Mouse (Mus musculus) neural tube, embryonic 13.5 days (tissue): ENCODE data around the gene Flg2. TPM values are rescaled to one million over a fixed set of nuclear protein-coding genes. Genes with fewer than 3 reads are reported as not detected.

Experiments used
- ATAC-seq: fragments of 200-750 bp; cut with Nextera tagmentation; 2 replicates; pipeline ENCODE4 v1.8.0; 2017; ENCODE audit warnings: low read depth, mild to moderate bottlenecking, moderate TSS enrichment, moderate library complexity
- H3K27ac ChIP-seq: fragments of 300-500 bp; sonication (generic); replicated peaks from 2 replicates; pipeline ENCODE4 v1.5.1; 2015; ENCODE audit warnings: moderate library complexity, mild to moderate bottlenecking, inconsistent platforms
- H3K27me3 ChIP-seq: fragments of 300-500 bp; sonication (generic); 2 replicates; pipeline ENCODE4 v1.6.1; 2015; ENCODE audit warnings: mild to moderate bottlenecking, inconsistent platforms
- H3K36me3 ChIP-seq: fragments of 300-500 bp; sonication (generic); 2 replicates; pipeline ENCODE4 v1.6.1; 2015; ENCODE audit warnings: mild to moderate bottlenecking, inconsistent platforms
- H3K4me1 ChIP-seq: fragments of 300-500 bp; sonication (generic); replicated peaks from 2 replicates; pipeline ENCODE4 v1.6.1; 2015; ENCODE audit warnings: inconsistent platforms
- H3K4me2 ChIP-seq: fragments of 300-500 bp; sonication (generic); 2 replicates; pipeline ENCODE4 v1.6.1; 2015; ENCODE audit warnings: inconsistent platforms, mild to moderate bottlenecking, moderate library complexity
- H3K4me3 ChIP-seq: fragments of 300-500 bp; sonication (generic); 2 replicates; pipeline ENCODE4 v1.5.1; 2015; ENCODE audit warnings: mild to moderate bottlenecking, inconsistent platforms
- H3K9ac ChIP-seq: fragments of 300-500 bp; sonication (generic); 2 replicates; pipeline ENCODE4 v1.6.1; 2015; ENCODE audit warnings: moderate library complexity, mild to moderate bottlenecking, inconsistent platforms
- H3K9me3 ChIP-seq: fragments of 300-500 bp; sonication (generic); 2 replicates; pipeline ENCODE4 v1.6.1; 2016; ENCODE audit warnings: inconsistent platforms
- WGBS: fragments of 180-500 bp; shearing (Covaris S2); methylation state at CpG from one replicate; pipeline ENCODE4 v1.1.7; 2015; 5-methylcytosine and 5-hydroxymethylcytosine counted together
- polyA plus RNA-seq: library from polyadenylated mRNA; unstranded; fragments of >200 nt; fragmentation: Nextera tagmentation; extraction: Ambion mirVana; gene quantifications from 2 replicates; pipeline ENCODE4 v1.2.1, GENCODE M21; 2015

Flg2 gene
- polyA plus RNA-seq, result not detected in 2 replicates

GRCm38 (mm10) chr3:93196978-93197377, at the start of gene Flg2:
Gene Flg2, plus strand, starts transcription at chr3:93197278.
- no peak within 1 kb of the TSS for H3K9ac ChIP-seq
- H3K4me3 ChIP-seq, result no peak within 1 kb of the TSS
- 83% methylated on average over 3 of the region's 3 CpGs for WGBS
- H3K4me2 ChIP-seq, result no peak within 1 kb of the TSS
- H3K4me1 ChIP-seq, result no peaks in the 10 kb centered on the region
- no peak within 1 kb of the TSS for H3K27ac ChIP-seq
- no peak for ATAC-seq
- no peaks in the 10 kb centered on the region for H3K9me3 ChIP-seq
- no peaks in the 10 kb centered on the region for H3K36me3 ChIP-seq
- no peaks in the 10 kb centered on the region for H3K27me3 ChIP-seq

DNA sequence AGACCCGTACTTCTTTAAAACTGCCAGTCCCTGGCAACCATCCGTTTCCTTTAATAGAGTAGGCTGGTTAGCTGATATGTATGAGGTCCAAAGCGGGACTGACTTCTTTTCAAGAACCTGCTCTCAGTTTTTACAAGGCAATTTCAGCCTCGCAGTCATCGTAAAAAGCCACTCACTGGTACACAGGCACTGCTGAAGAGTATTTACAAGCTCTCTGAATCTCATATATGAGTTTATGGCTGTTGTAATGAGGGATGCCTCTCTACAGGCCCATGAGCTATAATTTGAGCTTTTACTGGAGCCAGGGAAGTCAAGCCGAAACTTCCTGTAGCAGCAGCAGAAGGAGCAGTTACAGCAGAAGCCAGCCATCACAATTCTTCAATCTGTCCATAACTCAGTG, 34.6 kb upstream of the Flg2 start:
- Histone ChIP-seq H3K4me2 (no peak overlapping the region), H3K36me3 (no peaks in the 10 kb centered on the region), H3K9me3 (no peaks in the 10 kb centered on the region), H3K27ac (no peak overlapping the region), H3K27me3 (no peaks in the 10 kb centered on the region), H3K9ac (no peak overlapping the region), H3K4me1 (no peaks in the 10 kb centered on the region), H3K4me3 (no peak overlapping the region)
- 22% methylated on average over 6 of the region's 6 CpGs for WGBS
- no peak for ATAC-seq

DNA sequence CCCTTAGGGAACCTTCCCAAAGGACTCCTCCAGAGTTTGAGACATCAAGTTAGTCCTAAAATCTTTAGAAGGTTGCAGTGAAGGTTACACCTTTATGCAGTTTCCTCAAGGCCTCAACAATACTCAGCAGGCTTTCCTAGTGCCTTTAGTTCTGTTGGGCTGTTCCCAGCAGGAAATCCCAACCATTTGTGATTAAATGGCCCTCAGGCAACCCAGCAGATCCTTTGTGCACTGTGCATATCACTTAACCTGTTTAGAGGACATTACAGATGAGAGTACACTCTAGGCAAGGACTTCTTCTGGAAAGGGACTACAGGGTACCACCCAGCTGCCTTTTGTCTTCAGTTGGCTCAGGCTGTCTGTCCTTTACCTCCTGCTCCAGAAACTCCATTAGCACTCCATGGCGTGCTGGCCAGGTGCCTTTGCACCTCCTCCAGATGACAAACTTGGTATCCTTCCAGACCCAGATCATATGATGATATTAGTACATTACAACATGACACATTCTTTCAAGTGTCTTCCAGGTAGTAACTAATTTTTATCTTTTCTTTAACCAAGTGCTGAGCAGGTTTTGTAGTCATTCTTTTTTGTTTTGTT, 34.0 kb upstream of the Flg2 start:
- ATAC-seq, result no peak
- Histone ChIP-seq H3K4me1 (no peaks in the 10 kb centered on the region), H3K4me2 (no peak overlapping the region), H3K9ac (no peak overlapping the region), H3K27me3 (no peaks in the 10 kb centered on the region), H3K36me3 (no peaks in the 10 kb centered on the region), H3K9me3 (no peaks in the 10 kb centered on the region), H3K27ac (no peak overlapping the region), H3K4me3 (no peak overlapping the region)
- 55% methylated on average over 1 of the region's 1 CpGs for WGBS

DNA sequence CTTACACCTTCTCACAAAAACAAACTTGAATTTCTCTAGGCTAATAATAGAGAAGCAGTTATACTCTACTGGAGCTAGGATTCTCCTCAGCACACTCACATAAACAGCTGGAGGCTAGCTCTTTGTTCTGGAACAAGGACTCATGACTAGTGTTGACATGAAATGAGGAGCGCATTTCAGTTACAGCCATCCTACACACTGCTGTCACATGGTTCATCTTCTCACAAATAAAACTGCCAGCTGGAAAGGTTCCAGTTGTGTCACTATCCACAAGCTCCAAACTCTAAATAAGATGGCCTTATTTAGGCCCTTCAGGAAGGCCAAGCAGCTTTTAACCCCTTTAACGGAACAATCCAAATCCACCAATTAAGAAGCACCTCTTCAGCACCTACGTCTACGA, 16.2 kb upstream of the Flg2 start:
- 93% methylated on average over 4 of the region's 4 CpGs for WGBS
- Histone ChIP-seq H3K36me3 (no peaks in the 10 kb centered on the region), H3K27me3 (no peaks in the 10 kb centered on the region), H3K4me3 (no peak overlapping the region), H3K9me3 (no peaks in the 10 kb centered on the region), H3K4me1 (no peaks in the 10 kb centered on the region), H3K27ac (no peak overlapping the region), H3K9ac (no peak overlapping the region), H3K4me2 (no peak overlapping the region)
- ATAC-seq, result no peak

DNA sequence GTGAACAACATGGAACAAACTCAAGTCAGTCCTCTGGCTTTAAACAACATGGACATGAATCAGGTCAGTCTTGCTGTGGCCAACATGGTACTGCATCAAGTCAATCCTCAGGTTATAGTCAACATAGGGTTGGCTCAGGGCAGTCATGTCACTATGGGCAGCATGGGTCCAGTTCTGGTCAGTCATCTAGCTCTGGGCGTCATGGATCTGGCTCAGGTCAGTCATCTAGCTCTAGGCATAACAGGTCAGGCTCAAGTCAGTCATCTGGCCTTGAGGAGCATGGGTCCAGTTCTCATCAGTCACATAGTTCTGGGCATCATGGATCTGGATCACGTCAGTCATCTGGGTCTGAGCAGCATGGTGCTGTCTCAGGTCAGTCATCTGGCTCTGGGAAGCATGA, 4.9 kb downstream of the Flg2 start:
- Histone ChIP-seq H3K27ac (no peak overlapping the region), H3K27me3 (no peaks in the 10 kb centered on the region), H3K9ac (no peak overlapping the region), H3K4me1 (no peaks in the 10 kb centered on the region), H3K4me3 (no peak overlapping the region), H3K4me2 (no peak overlapping the region), H3K36me3 (no peaks in the 10 kb centered on the region), H3K9me3 (0 out of 2 replicates have a peak, but pooled peaks cover 8% of the 10 kb centered on the region)
- ATAC-seq, result no peak
- 97% methylated on average over 2 of the region's 2 CpGs for WGBS

- H3K4me2 ChIP-seq, result no peak overlapping the region
- no peaks in the 10 kb centered on the region for H3K36me3 ChIP-seq
- no peaks in the 10 kb centered on the region for H3K4me1 ChIP-seq
- ATAC-seq, result no peak
- H3K27ac ChIP-seq, result no peak overlapping the region
- H3K4me3 ChIP-seq, result no peak overlapping the region
- no peak overlapping the region for H3K9ac ChIP-seq
- 0 out of 2 replicates have a peak, but pooled peaks cover 8% of the 10 kb centered on the region for H3K9me3 ChIP-seq
- H3K27me3 ChIP-seq, result no peaks in the 10 kb centered on the region
- WGBS, result 92% methylated on average over 4 of the region's 4 CpGs
Measured at GRCm38 (mm10) chr3:93202499-93202898, 5.4 kb downstream of the Flg2 start.

Other genes with a start within 250 kb of the Flg2 start
- gene Lce3d, start 239.9 kb upstream of the Flg2 start, polyA plus RNA-seq, result not detected in 2 replicates
- gene Lce3e, start 230.2 kb upstream of the Flg2 start, polyA plus RNA-seq, result not detected in 2 replicates
- 0.46 TPM in 1 of 2 replicates, not detected in the other for gene Lce3f, start 205.1 kb upstream of the Flg2 start, polyA plus RNA-seq
- 0.59 TPM in 1 of 2 replicates, not detected in the other for gene Crct1, start 181.6 kb upstream of the Flg2 start, polyA plus RNA-seq
- gene Lce1m, start 178.2 kb upstream of the Flg2 start, polyA plus RNA-seq, result not detected in 2 replicates
- gene Gm4858, start 128.5 kb upstream of the Flg2 start, polyA plus RNA-seq, result not detected in 2 replicates
- not detected in 2 replicates for gene Crnn, start 52.5 kb upstream of the Flg2 start, polyA plus RNA-seq
- gene Flg, start 76.2 kb downstream of the Flg2 start, polyA plus RNA-seq, result not detected in 2 replicates
- gene Hrnr, start 122.5 kb downstream of the Flg2 start, polyA plus RNA-seq, result not detected in 2 replicates
- not detected in 2 replicates for gene Rptn, start 196.4 kb downstream of the Flg2 start, polyA plus RNA-seq
- 0.95 and 1.3 TPM in 2 replicates for gene Tchh, start 245.1 kb downstream of the Flg2 start, polyA plus RNA-seq